Mouse (Mus musculus) heart, postnatal 36 days (tissue): ENCODE measurements around the gene Srek1. TPM values are rescaled to one million over a fixed set of nuclear protein-coding genes. Genes with fewer than 3 reads are reported as not detected.

ENCODE experiments used
- DNase-seq, 2 experiments: peaks; one replicate each; pipeline ENCODE4 v3.0.0; 2021 to 2022
- intact Hi-C: fragments of 180-260 bp; cut with DNase I; formaldehyde crosslinking; loops from one replicate; pipeline ENCODE4 v1.15.1; 2025
- total RNA-seq, 2 experiments: library from RNA; stranded (reverse); gene quantifications; 2 replicates each; pipeline ENCODE4 v1.2.3; 2021

Srek1 gene
- total RNA-seq = 10 to 100 TPM; 20.3 to 21.0 TPM

GRCm38 (mm10) chr13:103774119-103774757 lies at the start of gene Srek1:
TSS of gene Srek1 (minus strand) at chr13:103774608.
- intact Hi-C loops = loop anchor here (2.0 kb wide), 1 partner anchor 145 kb away; no protein-coding TSS in a partner anchor
- DNase-seq = peak; percentile 93 to 94

- intact Hi-C loops = no loop called here
- DNase-seq = no peak
These were observed 47.9 kb upstream of the Srek1 start for GRCm38 (mm10) chr13:103822270-103822669.

- intact Hi-C loops = no loop called here
- no peak for DNase-seq
These were observed 45.0 kb upstream of the Srek1 start for GRCm38 (mm10) chr13:103819377-103819776.

- intact Hi-C loops = no loop called here
- no peak for DNase-seq
These were observed 43.5 kb upstream of the Srek1 start for GRCm38 (mm10) chr13:103817935-103818334.

- DNase-seq = no peak
- intact Hi-C loops = no loop called here
These were observed 33.1 kb upstream of the Srek1 start for GRCm38 (mm10) chr13:103807464-103807863.

- no peak for DNase-seq
- intact Hi-C loops = no loop called here
These were observed 31.9 kb upstream of the Srek1 start for GRCm38 (mm10) chr13:103806210-103806851.

- intact Hi-C loops = no loop called here
- DNase-seq = no peak
These were observed 29.3 kb upstream of the Srek1 start for GRCm38 (mm10) chr13:103803721-103804120.

- intact Hi-C loops = no loop called here
- no peak for DNase-seq
These were observed 26.6 kb upstream of the Srek1 start for GRCm38 (mm10) chr13:103801021-103801420.

- intact Hi-C loops = no loop called here
- no peak for DNase-seq
These were observed 20.5 kb upstream of the Srek1 start for GRCm38 (mm10) chr13:103794688-103795543.

GRCm38 (mm10) chr13:103779922-103780585 lies 5.6 kb upstream of the Srek1 start:
- DNase-seq = peak; percentile 24 to 46
- intact Hi-C loops = loop anchor here (2.0 kb wide), 2 partner anchors 29 to 77 kb away; no protein-coding TSS in a partner anchor

GRCm38 (mm10) chr13:103777126-103777525 lies 2.7 kb upstream of the Srek1 start:
- intact Hi-C loops = no loop called here
- DNase-seq = no peak

- intact Hi-C loops = loop anchor here (2.0 kb wide), 1 partner anchor 145 kb away; no protein-coding TSS in a partner anchor
- DNase-seq = no peak
These were observed 845 bp downstream of the Srek1 start for GRCm38 (mm10) chr13:103773407-103774118.

GRCm38 (mm10) chr13:103772917-103773316 lies 1.5 kb downstream of the Srek1 start:
- intact Hi-C loops = no loop called here
- DNase-seq = no peak

GRCm38 (mm10) chr13:103770821-103771220 lies 3.6 kb downstream of the Srek1 start:
- no peak for DNase-seq
- intact Hi-C loops = no loop called here

- intact Hi-C loops = no loop called here
- DNase-seq = no peak
These were observed 6.5 kb downstream of the Srek1 start for GRCm38 (mm10) chr13:103767935-103768334.

GRCm38 (mm10) chr13:103763640-103764039 lies 10.8 kb downstream of the Srek1 start:
- intact Hi-C loops = no loop called here
- no peak for DNase-seq

- no peak for DNase-seq
- intact Hi-C loops = no loop called here
These were observed 12.4 kb downstream of the Srek1 start for GRCm38 (mm10) chr13:103761971-103762370.

- DNase-seq = peak in 1 of 2 experiments; percentile 25
- intact Hi-C loops = loop anchor here (1.0 to 5.0 kb wide), 3 partner anchors 29 to 296 kb away; no protein-coding TSS in a partner anchor
These were observed 23.0 kb downstream of the Srek1 start for GRCm38 (mm10) chr13:103751421-103751820.

GRCm38 (mm10) chr13:103745688-103746087 lies 28.7 kb downstream of the Srek1 start:
- intact Hi-C loops = no loop called here
- DNase-seq = no peak

- intact Hi-C loops = no loop called here
- DNase-seq = no peak
These were observed 29.2 kb downstream of the Srek1 start for GRCm38 (mm10) chr13:103745160-103745559.
